Mouse (Mus musculus) heart, postnatal 0 days (tissue): Measurements from ENCODE around the gene 3110009E18Rik.

ENCODE experiments used
- CTCF ChIP-seq: IDR thresholded peaks from 2 replicates; pipeline ENCODE4 v1.5.1; 2016; ENCODE audit warnings: antibody characterized with exemption, control low read depth, low read depth
- EP300 ChIP-seq: IDR thresholded peaks from 2 replicates; pipeline ENCODE4 v1.6.1; 2016; ENCODE audit warnings: antibody characterized with exemption, low read depth

DNA sequence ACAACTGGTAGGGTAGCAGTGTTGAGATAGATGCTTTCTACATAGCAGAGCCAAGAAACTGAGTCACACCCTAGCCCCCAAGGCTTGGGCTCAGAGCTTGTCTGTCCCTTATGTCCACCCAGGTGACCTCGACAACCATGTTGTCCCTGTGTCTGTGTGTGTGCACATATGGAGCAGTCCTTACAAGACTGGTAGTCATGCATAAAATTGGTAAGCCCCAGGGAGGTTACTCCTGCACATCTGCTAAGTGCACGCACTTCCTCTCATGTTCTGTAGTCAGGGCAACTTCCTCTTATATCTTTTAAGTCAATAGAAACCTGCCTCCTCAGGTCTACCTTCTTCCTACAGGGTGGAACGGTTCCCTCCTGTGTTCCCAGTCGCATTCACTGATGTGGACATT is 54.0 kb downstream of the 3110009E18Rik start:
- no peak for TF ChIP-seq CTCF
- TF ChIP-seq EP300: no peak
